Mouse (Mus musculus) skeletal muscle tissue, adult 2 months (tissue): ENCODE measurements around the gene Pim3.

ENCODE experiments used
- DNase-seq: peaks from one replicate; pipeline ENCODE4 v3.0.0-alpha.2; 2012; ENCODE audit warnings: low read depth, low spot score

Pim3 gene

DNA sequence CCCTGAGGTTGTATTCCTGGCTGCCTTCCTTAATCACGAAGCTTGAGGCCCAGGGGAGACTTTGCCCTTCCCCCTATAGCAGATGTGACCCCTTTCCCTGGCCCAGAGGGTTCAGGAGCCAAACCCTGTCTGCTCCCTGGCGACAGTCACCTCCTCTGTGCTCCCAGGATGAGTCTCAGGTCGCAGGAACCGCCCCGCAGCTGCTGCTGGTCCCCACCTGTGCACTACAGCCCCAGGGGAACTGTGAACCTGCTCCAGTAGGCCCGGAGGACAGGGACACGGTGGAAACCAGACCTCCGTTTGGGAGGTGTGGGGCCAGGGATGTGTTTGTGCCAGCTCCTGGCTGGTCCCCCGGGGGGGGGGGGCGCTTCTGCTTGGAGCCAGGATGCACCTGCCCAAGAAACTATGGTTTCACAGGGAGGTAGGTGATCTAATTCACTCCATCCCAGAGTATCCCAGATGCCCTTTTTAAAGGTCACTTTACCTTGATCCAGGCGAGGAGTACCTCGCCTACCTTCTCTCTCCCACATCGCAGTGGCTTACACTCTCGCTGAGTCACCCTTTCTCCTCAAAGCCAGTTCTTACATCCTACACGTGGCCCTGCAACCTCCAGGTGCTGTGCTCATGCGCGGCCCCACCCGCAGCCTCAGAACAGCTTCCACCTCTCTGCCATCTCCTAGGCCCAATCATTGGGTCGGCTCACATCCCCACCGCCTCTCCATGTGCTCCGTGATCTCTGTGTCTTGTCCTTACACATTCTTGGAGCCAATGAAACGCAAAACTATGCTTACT lies 19.5 kb downstream of the Pim3 start:
- DNase-seq = no peak

- no peak for DNase-seq
Measured at GRCm38 (mm10) chr15:88882851-88883250, 20.9 kb downstream of the Pim3 start.

- DNase-seq = no peak
Measured at GRCm38 (mm10) chr15:88883342-88883741, 21.4 kb downstream of the Pim3 start.

DNA sequence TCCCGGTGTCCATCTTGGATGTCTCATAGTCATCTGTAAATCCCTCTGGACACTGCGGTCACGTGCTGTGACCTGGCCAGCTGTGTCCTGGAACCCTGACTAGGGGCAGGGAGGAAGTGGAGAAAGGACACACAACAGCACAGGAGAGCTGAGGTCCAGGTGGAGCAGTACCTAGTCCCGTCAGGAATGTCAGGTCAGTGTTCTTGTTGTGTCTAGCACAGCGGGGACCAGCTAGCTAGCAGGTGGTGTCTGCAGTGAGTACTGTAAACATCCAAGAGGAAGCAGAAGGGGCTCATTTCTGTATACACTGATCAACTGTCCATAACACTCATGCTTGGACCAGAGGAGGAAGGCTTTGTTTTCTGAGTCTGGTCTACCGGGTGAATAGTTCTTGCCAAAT lies 23.4 kb downstream of the Pim3 start:
- DNase-seq = no peak

DNA sequence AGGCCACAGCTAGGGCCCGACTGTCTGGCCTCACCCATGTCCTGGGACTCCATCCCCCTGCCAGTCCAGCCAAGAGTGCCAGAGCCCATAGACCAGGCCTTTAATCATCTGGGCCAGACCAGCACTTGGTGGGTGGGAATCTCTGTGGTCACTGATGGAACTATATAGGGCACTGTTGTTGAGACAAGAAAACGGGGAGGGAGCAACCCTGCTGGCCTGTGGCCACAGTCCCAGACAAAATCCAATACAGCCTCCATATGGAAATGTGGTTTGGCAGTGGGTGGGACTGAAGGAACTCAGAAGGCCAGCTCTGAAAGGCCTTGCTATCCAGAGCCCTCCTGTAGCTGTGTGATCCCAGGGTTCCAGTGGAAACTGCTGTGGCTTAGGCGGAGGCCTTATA lies 27.0 kb downstream of the Pim3 start:
- DNase-seq = no peak

DNA sequence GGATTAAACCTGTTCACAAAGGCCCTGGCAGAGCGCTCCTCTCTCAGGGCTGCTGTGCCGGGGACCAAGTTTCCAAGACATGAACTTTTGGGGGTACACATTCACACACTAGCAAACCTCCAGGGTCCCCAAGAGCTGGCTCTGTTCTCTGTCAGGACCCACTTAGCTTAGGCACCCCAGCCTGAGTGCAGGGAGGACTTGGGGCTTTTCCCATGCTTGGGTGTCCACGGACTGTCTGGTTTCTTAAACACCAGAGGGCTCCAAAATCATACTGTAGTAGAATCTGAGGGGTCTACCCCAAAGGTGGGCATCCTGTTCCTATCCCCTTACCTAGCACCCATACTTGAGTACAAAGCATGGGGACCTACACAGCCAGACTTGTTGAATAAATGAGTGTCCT lies 28.0 kb downstream of the Pim3 start:
- no peak for DNase-seq

DNA sequence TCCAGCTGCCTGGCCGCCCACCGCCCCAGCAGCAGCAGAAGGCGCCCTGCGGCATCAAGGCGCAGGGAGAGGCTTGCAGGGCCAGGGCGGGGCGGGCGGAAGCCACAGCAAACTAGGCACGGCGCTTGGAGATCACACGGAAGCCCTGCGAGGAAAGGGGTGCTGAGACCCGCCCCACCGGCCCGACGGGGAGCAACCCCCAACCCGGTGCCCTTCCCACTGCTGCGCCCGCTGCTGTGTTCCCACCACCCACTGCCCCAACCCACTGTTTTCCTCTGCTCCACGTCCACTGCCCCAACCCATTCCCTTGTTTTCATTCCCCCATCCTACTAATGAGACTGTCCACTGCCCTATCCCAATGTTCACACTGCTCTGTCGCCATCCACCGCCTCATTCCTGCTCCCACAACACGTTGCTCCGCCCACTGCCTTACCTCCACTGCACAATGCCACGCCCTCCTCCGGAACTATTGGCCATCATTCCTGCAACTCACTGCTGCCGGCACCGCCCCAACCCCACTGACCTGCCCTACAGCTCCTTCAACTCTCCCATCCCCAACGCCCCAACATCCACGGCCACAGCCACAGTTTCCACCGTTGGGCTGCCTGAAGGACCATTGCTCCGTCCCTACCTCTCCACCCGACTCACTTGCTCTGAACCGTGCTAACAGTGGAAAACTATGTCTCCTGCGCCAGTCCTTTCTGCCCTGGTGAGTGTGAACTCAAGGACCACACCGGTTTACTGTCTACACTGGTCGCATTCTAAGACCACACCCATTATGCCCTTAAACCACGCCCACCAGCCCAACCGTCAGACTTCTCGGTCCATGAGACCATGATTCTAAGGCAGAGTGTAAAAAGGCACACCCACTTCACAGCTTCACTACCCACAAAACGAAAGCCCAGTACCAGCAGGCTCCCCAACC lies 29.0 kb downstream of the Pim3 start:
- no peak for DNase-seq

GRCm38 (mm10) chr15:88891676-88892040 lies 29.7 kb downstream of the Pim3 start:
- no peak for DNase-seq

DNA sequence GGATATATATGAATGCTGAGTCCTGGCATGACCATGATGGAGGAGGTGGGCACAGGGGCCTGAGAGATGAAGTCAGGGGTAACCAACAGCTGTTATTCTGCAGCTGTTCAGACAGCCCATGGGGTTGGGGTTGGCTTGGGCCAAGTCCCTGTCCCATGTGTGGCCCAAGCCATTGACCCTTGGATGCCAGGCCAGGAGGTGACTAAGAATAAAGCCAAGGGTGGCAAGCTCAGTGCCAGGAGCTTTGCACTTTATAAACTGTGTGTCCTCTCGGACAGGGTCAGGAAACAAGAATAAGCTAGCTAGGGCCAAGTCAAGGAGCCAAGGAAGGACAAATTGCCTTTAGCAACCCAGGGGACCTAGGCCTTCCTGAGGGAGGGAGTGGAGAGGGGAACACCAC lies 30.3 kb downstream of the Pim3 start:
- DNase-seq = no peak

GRCm38 (mm10) chr15:88892876-88893275 lies 30.9 kb downstream of the Pim3 start:
- DNase-seq = no peak

DNA sequence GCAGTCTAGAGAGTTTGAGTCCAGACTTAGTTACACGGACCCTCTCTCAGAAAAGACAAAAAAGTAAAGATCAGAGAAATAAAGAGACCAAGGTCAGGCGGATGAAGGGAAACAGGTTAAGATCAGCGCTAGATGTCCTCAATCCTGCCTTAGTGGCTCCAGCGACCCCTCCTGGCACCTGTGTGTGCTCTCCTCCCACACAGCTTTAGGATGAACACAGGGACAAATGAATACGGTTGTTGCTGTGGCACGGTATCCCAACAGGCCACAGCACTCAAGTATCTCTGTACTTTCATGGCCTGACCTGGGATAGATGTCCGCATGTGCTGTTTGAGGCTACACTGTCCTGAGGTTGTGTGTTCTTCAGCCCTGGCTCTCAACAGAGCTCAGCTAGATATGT lies 33.1 kb downstream of the Pim3 start:
- DNase-seq = no peak

DNA sequence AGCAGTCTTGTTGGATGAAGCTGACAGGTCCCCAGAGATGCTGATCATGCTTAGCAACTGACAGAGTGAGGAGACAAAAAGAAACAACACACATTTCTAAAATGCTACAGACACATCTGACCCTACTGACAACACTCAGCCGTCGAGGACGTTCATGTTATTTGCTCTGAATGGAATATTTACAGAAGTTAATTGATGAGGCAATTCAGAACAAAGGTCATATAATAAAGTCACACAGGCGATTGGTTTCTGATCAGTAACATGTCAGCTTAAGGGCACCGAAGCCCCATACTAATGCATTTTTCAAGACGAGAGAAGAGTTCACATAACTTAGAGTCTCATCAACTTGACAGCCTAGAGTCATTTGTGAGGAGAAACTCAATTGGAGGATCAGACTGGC lies 33.9 kb downstream of the Pim3 start:
- no peak for DNase-seq

- DNase-seq = no peak
Measured at GRCm38 (mm10) chr15:88896341-88896980, 34.5 kb downstream of the Pim3 start.

DNA sequence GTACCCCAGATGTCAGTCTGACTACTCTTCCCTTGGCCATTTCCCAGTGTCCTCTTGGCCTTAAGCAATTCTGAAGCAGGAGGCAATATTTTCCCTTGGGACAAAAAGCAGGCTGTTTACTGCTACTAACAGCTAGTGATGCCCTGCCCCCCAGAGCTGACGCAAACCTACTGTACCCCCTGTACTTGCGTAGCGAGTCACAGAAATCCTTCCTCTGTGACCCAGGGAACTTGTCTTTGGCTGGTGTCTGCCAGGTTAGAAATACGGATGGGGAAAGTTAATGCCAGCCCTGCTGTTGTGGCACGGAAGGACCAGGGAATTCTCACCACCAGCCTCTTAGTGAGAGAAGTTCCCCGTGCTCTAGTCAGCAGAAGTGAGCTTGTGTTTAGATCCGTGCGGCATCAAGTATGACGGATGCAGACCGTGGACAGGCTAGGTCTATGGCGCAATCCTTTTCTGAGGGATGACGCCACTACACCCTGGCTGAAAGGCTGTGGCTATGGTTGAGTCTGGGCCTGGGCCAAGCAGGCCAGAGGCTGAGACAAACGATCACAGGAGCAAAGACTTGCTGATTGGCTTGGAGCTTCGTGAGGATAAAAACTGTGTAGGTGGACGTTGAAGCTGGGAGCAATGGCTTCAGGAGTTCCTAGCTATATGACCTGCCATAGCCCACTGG lies 40.4 kb downstream of the Pim3 start:
- DNase-seq = no peak

- DNase-seq = no peak
Measured at GRCm38 (mm10) chr15:88903086-88903485, 41.1 kb downstream of the Pim3 start.

DNA sequence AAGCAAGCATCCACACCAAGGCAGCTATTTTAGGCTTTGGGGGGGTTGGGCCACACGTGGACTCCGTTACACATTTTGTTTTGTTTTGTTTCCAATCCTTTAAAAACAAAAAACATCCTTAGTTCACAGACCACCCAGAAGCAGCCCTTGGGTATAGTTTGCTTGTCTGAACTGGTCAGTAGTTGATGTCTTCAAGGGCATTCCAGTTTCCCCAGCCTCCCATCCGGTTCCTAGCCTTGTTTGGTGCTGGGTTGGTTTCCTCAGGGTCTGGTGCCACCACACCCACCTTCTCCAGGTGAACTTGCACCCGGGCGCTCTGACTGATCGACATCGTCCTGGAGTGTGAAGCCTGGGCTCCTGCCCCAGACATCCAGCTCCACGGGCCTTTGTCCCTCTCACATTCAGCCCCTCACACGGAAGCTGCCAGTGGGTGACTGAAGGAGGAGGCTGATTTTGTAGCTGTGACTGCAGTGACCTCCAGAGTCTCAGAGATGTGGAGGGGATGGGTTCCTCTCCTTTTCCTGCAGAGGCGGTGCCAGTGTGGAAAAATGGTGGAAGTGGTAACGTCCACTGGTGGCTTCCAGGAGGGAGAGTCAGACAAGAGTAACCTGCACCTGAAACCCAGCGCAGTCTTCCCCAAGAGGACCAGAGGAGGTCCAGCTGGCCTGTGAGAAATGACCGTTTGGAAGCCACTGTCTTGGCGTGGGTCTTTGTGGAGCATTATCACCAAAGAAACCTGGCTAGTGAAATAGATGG lies 42.2 kb downstream of the Pim3 start:
- no peak for DNase-seq

DNA sequence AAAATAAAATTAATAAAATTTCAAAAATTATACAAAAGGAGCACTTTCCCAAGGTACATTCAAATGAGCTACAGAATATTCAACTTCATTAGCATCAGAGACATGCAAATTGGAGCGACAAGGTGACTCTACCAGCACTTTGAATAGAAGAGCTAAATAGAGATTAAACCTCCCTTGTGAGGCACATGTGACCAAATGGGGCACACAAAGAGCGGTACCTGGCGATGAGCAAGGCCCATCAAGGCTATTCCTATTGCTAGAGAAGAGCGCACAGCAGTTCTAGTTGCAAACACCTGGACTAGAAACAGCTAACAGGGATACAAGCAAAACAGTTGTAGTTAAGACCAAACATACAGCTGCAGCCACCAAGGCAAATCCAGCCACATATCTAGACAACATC lies 44.4 kb downstream of the Pim3 start:
- no peak for DNase-seq

DNA sequence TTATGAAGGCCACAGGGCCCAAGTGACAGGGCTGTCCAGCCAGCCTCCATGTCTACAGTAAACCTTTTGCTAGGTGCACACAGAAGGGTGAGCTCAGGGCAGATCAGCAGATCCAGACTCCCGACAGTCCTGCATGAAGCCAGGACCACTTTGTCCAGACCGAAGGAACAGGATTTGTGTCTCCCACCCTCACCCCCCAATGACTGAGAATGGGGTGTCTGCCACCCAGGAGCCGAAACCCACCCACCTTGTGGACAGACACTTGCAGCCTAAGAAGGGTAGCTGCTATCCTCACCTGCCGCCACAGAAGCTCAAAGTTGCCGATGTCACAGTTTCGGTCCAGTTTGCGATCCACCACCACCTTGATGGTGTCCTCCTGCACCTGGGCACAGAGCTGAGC lies 53.1 kb downstream of the Pim3 start:
- no peak for DNase-seq
